Mouse (Mus musculus): ENCODE measurements at regions not wholly inside any gene's neighbourhood (a gene's known extent, or its start where the extent isn't known, plus 50 kb on each side); places are given as distances from the start of the nearest gene placed in this dataset.

GRCm38 (mm10) chr15:68014605-68015305 lies 1514.0 kb upstream of the Lrrc6 start:
- CTCF ChIA-PET = no interaction called here

- CTCF ChIA-PET = no interaction called here
These were observed 1510.5 kb upstream of the Lrrc6 start for GRCm38 (mm10) chr15:68011162-68011561.

GRCm38 (mm10) chr15:68010189-68010588 lies 1509.5 kb upstream of the Lrrc6 start:
- CTCF ChIA-PET = no interaction called here

- CTCF ChIA-PET = no interaction called here
These were observed 1504.1 kb upstream of the Lrrc6 start for GRCm38 (mm10) chr15:68004798-68005197.

GRCm38 (mm10) chr15:67996532-67996931 lies 1495.8 kb upstream of the Lrrc6 start:
- CTCF ChIA-PET = no interaction called here

GRCm38 (mm10) chr15:67989428-67990272 lies 1488.9 kb upstream of the Lrrc6 start:
- CTCF ChIA-PET = no interaction called here

GRCm38 (mm10) chr15:67987941-67988340 lies 1487.2 kb upstream of the Lrrc6 start:
- CTCF ChIA-PET = no interaction called here

GRCm38 (mm10) chr15:67983253-67983652 lies 1482.5 kb upstream of the Lrrc6 start:
- CTCF ChIA-PET = no interaction called here

GRCm38 (mm10) chr15:67981876-67982275 lies 1481.2 kb upstream of the Lrrc6 start:
- CTCF ChIA-PET = no interaction called here

- CTCF ChIA-PET = no interaction called here
These were observed 1478.7 kb upstream of the Lrrc6 start for GRCm38 (mm10) chr15:67979451-67979850.

- CTCF ChIA-PET = no interaction called here
These were observed 1476.5 kb upstream of the Lrrc6 start for GRCm38 (mm10) chr15:67977210-67977609.

GRCm38 (mm10) chr15:67971998-67972397 lies 1471.3 kb upstream of the Lrrc6 start:
- CTCF ChIA-PET = no interaction called here

- CTCF ChIA-PET = no interaction called here
These were observed 1453.5 kb upstream of the Lrrc6 start for GRCm38 (mm10) chr15:67954216-67954615.

GRCm38 (mm10) chr15:67950281-67951040 lies 1449.8 kb upstream of the Lrrc6 start:
- CTCF ChIA-PET = no interaction called here

GRCm38 (mm10) chr15:67944330-67945082 lies 1443.8 kb upstream of the Lrrc6 start:
- CTCF ChIA-PET = no interaction called here

- CTCF ChIA-PET = no interaction called here
These were observed 1442.3 kb upstream of the Lrrc6 start for GRCm38 (mm10) chr15:67943046-67943445.

- CTCF ChIA-PET = no interaction called here
These were observed 1439.8 kb upstream of the Lrrc6 start for GRCm38 (mm10) chr15:67940510-67940909.

GRCm38 (mm10) chr15:67924885-67925284 lies 1424.2 kb upstream of the Lrrc6 start:
- CTCF ChIA-PET = interaction anchor here (0.7 kb wide), 1 partner anchor 46 kb away, joined by 6 read pairs; no protein-coding TSS in a partner anchor

- CTCF ChIA-PET = no interaction called here
These were observed 1406.3 kb upstream of the Lrrc6 start for GRCm38 (mm10) chr15:67907034-67907433.

- CTCF ChIA-PET = no interaction called here
These were observed 1404.6 kb upstream of the Lrrc6 start for GRCm38 (mm10) chr15:67905279-67905678.

GRCm38 (mm10) chr15:67904646-67905045 lies 1403.9 kb upstream of the Lrrc6 start:
- CTCF ChIA-PET = interaction anchor here (0.6 kb wide), 1 partner anchor 9 kb away, joined by 8 read pairs; no protein-coding TSS in a partner anchor

GRCm38 (mm10) chr15:67902982-67903381 lies 1402.3 kb upstream of the Lrrc6 start:
- CTCF ChIA-PET = no interaction called here
